Mouse (Mus musculus) gastrocnemius, adult 18-20 months (tissue): Measurements from ENCODE around the gene Arl5b. TPM values are rescaled to one million over a fixed set of nuclear protein-coding genes. Genes with fewer than 3 reads are reported as not detected.

Source experiments
- DNase-seq: peaks from one replicate; pipeline ENCODE4 v3.0.0; 2021; ENCODE audit warnings: low spot score
- total RNA-seq, 2 experiments: library from RNA; stranded (reverse); gene quantifications; 2 replicates each; pipeline ENCODE4 v1.2.3; 2021

Arl5b gene
- total RNA-seq, 2 experiments from 2014 or later: 17.7 to 21.3 TPM

- DNase-seq: no peak
These were observed 62.7 kb downstream of the Arl5b start for GRCm38 (mm10) chr2:15111808-15112440.

- DNase-seq: no peak
These were observed 63.5 kb downstream of the Arl5b start for GRCm38 (mm10) chr2:15112741-15113140.

GRCm38 (mm10) chr2:15121217-15121680 lies 72.1 kb downstream of the Arl5b start:
- DNase-seq: no peak

Other genes starting within 250 kb of the Arl5b start
- gene Nsun6, start 5.7 kb downstream of the Arl5b start, total RNA-seq: 1 to 10 TPM; 2.5 to 3.3 TPM